Mouse (Mus musculus) thymus, postnatal 36 days (tissue): ENCODE results near the gene Dpy30.

Experiments used
- DNase-seq, 2 experiments: peaks; one replicate each; pipeline ENCODE4 v3.0.0; 2022; ENCODE audit warnings: mixed read lengths in 2 of 2

The Dpy30 gene

DNA sequence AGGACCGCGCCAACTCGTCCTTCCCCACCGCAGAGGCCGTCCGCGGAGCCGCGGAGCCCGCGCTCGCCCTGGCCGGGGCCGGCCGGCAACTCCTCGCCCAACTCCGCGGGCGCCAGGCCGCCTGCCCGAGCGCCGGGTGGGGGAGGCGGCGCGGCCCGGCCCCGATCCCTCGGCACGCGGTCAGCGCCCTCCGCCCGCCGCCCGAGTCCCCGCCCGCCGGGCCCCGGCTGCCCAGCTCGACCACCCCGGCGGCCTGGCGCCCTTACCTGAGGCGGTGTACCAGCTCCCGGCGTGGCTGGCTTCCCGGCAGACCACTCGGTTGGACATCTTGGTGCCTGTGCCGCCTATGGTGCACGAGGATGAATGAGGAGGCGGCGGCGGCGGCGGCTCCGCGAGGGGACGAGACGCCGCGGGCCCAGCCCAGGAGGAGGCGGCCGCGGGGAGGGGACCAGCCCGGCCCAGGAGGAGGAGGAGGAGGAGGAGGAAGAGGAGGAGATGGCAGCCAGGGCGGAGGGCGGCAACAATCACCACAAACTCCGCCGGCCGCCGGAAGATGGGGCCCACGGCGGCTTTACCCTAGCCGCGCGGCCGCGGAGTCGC lies 29.2 kb downstream of the Dpy30 start:
- peak; percentile 79 to 85 for DNase-seq

DNA sequence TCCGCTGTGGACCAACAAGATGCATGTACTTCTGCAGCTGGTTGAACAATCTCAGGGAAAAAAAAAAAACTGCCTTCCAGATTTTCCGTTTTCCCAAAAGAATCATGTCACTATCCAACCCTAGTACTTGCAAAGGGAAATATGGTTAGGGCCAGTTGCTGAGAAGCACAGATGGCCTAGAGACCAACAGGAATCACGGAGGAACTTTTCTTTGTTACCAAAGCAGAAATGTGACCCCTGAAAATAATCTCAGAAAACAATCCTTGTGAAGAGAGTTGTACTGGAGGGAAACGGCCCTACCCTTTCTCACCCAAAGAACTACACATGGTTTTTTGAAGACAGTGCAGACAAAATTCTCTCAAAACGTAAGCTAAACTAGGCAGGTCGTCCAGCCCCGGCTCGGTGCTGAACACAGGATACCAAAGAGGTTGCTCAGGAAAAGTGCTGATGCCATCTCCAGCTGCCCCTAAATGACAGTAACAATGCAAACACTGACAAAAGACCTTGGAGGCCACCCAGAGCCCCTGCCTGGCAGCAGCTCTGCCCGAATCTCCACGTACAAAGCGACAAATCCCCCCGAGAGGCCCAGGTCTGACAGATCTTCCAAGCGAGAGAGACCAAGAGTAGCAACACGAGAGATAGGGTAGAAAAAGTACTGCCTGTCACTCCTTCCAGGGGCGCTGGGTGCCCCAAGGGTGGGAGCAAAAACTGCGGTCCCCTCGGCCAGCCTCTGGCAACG lies 29.9 kb downstream of the Dpy30 start:
- DNase-seq, result peak in 1 of 2 experiments; percentile 46

DNA sequence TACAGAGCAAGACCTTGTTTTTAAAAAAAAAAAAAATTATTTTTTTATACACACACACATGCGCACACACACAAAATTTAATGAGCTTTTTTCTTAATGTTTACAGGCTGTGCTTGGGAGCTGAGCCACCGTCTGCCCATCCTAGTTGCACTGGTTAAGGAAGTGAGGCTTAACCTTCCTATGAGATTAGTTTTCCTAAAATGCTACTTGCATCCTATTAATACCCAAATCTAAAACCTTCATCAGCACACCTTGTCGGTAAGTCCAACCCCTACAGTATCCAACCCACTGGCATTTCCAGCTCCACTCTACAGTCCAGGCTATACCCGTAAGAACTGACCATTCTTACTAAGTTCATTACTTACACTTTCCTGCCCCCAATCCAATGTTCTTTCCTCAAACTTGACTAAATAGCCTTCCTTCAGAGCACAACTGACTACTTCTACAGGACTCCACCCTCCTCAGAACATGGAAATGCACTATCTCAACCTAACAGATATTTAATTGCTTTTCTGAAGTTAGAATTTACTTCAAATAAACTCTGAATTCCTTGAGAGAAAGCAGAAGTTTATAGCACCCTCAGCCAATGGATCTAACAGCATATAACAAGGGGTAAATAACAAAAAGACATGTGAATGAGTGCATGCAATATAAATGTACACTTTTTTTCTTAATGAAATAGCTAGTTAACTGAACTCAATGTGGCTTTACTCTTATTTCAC lies 31.9 kb downstream of the Dpy30 start:
- no peak for DNase-seq

DNA sequence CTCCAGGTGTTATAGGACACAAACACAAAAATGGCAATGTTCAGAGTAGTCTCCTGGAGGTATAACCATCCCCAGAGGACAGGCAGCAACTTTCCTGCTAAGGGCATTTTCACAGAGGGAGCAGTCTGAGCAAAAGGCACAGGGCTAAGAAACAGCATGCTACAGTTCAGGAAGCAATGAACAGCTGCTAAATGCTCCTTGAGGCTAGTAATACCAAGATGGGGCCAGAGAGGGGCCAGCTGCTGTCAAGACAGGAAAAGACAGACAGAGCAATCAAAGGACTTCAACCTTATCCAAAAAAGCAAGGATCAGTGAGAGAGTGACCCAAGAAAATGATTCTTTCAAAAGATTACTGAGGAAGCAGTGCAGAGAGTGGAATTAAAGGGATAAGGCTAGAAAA lies 32.9 kb downstream of the Dpy30 start:
- DNase-seq, result no peak

DNA sequence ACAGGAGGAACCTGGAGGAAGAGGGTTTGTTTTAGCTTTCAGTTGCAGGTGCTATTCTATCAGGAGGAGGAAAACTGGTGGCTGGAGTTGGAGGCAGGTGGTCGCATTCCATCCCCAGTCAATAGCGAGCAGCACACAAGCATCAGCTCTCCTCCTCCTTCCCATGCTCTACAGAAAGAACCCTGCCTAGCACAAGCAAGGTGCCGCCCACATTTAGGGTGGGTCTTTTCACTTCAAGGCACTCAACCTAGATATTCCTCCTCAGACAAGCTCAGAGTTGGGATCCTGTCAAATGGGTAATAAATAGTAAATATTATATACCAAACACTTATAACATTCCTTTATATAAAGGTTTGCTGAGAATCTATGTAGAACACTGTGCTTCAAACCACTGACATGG lies 33.5 kb downstream of the Dpy30 start:
- no peak for DNase-seq

DNA sequence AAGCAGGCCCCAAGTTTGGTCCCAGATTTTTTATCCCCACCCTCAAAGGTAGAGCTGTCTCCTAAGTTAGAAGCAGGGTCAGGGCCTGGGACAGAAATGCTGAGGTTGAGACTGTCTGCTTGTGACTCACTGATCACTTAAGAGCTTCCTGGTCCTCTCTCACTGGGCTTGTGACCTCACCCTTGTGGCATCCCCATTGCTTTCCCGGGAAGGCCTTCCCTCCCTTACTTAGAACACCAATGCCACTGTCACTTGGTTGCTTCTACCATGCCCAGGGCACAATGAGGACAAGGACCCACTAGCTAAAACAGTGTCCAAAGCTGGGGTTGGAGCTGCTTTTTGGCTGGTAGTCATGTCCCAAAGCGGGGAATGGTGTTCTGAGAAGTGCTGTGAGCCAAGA lies 35.1 kb downstream of the Dpy30 start:
- DNase-seq, result no peak

DNA sequence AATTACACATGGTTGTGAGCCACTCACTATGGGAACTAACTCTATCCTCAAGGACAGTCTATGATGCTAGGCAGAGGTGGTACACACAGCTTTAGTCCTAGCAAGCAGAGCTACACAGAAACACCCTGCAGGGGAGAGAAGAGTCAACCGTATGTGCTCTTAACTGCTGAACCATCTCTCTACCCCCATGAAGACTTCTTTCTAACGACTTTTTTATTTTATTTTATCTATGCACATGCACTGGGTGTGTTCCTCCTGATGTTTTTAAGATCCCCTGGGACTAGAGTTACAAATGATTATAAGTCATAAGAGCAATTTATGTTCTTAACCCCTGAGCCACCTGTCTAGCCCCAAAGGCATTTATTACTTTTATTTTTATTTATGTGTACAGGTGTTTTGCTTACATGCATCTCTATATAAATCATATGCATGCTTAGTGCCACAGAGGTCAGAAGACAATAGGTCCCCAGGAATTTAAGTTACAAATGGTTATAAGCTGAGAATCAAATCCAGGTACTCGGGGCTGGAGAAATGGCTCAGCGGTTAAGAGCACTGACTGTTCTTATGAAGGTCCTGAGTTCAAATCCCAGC lies 37.5 kb downstream of the Dpy30 start:
- DNase-seq, result no peak

DNA sequence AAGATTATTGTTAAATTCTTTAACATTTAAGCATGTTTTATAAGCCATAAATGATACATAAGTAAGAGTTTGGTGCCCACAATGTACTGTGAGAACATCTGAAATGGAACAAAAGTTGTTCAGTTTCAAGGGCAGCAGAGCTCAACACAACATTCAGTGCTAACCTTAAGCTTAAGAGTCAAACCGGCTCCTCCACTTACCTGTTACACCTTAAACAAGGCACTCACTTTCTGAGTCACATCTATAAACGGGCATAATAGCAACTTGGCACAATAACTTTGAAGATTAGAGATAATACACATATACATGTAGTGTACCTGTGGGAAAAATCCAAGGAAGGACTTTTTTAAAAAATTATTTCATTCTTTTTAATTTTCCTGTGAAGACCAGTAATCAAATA lies 38.0 kb downstream of the Dpy30 start:
- no peak for DNase-seq

DNA sequence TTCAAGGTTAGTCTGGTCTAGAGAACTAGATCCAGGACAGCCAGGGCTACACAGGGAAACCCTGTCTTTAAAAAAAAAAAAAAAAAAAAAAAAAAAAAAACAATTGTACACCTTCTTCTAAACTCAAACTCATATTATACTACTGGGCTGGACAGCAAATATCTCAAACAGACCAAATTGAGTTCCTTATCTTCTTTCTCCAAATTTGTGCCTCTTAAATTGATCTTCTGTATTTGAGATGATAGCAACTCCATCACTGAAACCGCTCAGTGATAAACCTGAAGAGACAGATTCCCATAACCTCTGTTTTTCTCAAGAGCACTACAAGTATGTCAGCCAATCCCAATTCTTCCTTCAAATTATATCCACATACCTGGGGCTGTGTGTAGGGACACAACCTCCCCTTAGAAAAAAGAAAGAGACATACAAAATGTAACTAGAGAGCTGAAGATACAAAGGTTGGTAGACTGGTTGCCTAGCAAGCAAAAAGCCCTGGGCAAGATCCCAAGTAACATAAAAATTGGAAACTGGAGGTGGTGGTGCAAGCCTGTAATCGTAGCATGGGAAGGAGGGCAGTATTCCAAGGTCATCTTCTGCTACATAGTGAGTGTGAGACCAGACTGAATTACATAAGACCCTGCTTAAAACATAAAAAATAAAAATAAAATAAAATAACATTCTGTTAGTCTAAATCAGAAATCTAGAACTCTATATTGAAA lies 39.2 kb downstream of the Dpy30 start:
- DNase-seq, result no peak

DNA sequence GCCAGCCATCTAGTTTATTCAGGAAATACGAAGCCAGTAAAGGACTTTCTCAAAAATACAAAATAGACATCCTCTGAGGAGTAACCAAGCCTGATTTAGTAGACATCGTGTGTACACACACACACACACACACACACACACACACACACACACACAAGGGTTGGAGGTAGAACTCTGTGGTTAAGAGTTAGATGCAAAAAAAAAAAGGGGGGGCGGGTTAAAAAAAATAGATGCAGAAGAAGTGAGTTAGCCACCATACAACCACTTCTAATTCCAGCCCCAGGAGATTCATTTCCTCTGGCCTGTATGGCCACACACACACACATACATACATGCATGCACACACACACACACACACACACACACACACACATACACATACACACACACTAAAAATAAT lies 41.7 kb downstream of the Dpy30 start:
- no peak for DNase-seq

DNA sequence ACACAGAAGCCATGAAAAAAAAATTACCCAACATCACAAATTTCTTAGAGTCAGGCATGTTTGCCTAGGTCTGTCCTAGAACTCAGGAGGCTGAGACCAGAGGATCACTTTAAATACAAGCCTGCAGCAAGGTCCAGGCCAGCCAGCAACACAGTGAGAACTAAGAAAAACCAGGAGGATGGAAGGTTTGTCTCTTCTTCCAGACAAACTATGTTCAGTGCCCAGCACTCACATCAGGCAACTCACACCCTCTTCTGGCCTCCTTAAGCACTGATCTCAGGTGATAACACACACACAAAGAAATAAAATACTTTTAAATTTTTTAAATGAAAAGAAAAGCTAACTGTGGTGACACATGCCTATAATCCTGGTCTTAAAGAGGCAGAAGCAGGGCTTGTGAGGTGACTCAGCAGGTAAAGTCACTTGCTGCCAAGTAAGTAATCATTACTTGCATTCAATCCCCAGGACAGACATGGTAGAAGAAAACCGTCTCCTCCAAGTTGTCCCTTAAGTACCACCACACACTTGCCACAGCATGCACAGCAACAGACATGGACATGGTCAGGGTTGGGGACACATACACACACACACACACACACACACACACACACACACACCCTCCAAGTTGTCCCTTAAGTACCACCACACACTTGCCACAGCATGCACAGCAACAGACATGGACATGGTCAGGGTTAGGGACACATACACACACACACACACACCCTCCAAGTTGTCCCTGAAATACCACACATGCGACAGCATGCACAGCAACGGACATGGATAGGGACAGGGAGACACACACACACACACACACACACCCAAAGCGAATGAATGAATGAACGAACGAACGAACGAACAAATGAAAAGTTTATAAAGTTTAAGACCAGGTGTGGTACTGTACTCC lies 44.5 kb downstream of the Dpy30 start:
- DNase-seq, result no peak

DNA sequence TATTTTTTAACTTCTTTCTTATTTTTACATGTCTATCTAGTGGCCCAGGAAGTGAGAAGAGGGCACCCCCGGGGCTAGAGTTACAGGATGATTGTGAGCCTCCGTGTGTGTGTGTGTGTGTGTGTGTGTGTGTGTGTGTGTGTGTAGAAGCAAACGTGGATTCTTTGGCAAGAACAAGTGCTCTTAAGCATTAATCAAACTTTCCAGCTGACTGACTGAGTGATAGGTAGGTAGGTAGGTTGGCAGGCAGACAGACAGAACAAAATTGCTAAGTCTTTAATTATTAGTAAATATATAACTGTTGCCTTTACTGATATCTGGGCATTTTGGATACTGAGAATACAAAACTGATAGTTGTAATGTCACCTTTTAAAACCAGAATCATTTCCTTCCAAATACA lies 49.3 kb downstream of the Dpy30 start:
- DNase-seq, result no peak

DNA sequence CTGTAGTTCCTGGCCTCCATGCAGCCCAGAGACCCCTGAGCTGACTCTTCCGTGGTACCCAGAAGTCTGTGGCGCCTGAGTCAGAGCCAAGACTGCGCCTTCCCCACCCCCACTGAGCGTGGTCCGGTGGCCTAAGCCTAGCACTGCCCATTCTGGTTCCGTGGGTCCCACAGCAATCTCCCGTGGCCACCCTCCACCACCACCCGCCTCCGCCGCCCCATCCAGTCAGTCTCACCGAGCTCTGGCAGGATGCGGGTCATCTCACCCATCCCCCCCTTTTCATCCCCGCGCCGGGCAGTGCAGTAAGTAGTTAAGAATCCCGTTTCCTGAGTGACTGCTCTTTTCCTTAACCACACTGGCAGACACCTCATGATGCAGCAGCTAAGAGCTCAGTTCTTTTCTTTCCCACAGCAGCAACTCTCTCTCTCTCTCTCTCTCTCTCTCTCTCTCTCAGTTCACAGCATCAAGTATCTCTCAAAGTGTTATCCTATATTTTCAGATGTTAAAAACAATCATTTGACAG lies 51.0 kb downstream of the Dpy30 start:
- DNase-seq, result no peak

DNA sequence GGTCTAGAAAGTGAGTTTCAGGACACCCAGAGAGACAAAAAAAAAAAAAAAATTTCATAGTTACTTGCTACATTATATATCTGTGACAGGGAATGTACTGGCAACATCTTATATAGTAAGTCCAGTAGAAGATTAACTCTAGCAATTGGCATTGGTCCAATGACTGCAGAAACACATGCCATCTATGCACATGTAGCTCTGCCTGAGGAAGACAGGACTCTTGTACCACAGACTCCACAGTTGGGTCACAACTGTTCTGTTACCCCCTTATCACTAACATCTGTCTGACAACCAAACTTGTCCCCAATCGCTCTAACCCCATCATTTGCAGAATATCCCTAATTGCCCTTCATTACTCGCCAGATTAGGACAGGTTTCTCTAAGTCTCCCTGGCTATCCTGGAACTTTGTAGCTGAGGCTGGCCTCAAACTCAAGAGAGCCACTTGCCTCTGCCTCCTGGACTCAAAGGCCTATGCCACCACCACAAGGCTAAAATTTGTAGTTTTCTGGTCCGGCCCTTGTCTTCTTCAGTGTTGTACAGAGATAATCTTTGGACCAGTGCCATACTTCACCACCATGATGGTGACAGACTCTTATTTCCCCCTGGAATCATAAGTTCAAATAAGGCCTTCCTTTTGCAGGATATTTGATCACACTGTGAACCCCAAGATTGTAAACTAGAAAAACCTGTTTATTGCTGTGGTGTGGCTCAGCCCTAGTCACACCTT lies 52.0 kb downstream of the Dpy30 start:
- no peak for DNase-seq

DNA sequence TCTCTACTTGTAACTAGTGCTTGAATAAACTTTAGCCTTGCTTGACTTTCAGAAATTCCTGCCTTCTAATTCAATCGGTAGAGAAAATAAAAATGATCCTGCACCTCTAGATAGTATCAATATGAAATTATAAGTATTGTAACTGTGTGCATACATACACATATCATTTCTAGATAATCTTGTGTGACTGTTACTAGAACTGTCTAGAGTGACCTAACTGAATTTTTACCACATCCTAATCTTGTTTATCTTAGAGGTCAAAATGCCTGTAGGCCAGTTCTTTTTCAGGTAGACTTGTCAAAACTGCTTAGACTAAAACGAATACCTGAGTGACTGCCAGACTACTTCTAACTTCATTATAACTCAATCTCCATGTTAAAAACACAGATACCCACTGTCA lies 53.5 kb downstream of the Dpy30 start:
- DNase-seq, result no peak

DNA sequence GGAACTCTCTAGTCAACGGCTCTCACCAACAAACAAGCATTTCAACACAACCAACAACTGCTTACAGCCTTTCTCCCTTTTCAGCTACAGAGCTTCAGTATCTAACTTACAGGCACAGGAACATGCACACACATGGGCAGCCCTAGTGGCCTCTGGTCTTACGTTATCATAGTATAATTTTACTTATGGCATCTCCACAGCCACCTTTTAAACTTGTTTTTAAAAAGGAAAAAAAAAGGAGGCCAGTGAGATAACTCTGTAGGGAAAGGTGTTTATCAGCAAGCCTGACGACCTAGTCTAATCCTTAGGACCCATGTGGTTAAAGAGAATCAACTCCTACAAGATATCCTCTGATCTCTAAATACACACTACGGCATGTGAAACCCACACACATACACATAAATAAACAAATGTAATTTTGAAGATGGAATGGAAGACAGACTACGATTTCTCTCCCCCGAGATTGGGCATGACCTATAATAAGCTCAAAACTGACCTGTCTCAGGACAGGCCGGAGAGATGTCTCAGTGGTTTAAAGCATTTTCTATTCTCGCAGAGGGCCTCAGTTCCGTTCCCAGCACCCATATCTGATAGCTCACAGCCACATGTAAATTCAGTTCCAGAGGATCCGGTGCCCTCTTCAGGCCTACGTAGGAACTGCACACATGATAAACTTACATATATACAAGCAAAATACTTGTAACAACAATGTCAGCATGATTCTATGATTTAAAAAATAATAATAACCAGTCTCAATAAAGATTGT lies 56.1 kb downstream of the Dpy30 start:
- no peak for DNase-seq

DNA sequence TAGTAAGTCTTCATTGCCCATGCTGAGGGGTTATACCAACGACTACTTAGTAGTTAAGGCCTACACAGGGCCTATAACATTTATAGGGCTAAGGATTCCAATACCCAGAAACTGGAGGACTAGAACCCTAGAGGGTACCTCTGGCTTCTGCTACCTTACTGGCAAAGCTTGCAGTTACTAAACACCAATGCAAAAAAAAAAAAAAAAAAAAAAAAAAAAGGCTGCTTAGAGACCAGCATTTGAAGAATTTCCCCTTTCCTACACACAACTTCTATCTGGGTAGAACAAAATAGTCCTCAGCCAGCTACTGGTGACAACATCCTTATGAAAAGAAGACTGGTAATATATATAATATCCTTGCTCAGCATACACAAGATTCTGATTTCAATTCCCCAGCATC lies 58.1 kb downstream of the Dpy30 start:
- DNase-seq, result no peak

DNA sequence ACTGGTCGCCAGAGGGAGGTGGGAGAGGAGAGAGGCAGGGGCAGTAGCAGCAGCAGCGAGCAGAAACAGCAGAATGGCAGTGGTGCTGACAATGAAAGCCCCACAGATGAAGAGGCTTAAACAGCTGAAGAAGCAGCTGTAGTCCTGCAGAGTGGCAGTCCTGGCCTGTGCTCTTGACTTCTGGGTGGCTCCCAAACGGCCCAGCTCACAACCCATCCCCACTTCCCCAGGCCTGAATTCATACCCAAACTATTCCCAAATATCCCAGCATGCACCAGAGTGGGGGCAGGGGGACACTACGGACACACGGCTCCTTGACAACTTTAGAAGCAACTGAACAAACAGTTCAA lies 58.6 kb downstream of the Dpy30 start:
- no peak for DNase-seq

DNA sequence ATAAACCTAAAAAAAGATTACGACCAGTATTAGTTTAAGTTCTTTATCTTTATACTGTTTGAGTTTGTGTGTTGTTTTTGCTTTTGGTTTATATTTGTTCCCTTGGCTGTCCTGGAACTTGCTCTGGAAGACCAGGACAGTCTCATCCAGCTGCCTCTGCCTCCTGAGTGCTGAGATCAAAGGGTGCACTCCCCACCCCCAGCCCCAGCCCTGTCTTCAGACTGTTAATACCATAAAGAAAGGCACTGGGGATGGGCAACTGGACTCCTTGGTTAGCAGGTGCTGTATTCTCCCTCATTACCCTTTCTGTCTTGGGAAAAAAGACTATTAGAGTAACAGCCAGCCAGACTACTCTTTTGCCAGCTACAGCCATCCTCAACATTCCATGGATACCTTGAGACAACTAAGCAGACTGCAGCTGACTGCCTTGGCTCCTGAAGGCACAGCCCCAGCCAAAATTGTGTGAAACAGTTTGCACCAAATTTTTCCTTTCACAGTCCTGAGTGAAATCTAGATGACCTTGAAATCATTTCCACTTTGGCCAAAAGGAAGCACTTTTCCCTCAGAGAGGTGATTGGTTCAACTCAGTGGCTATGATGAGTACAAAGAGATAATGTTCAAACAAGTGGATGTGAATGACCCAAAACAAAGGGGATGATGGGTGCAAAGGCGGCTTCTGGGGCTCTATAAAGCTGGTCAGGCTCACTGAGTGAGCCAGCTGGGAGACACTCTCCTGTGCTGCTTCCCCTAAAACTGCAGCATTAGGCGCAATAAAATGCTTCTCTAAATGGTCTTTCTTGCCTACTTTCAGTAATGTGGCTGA lies 59.2 kb downstream of the Dpy30 start:
- no peak for DNase-seq

DNA sequence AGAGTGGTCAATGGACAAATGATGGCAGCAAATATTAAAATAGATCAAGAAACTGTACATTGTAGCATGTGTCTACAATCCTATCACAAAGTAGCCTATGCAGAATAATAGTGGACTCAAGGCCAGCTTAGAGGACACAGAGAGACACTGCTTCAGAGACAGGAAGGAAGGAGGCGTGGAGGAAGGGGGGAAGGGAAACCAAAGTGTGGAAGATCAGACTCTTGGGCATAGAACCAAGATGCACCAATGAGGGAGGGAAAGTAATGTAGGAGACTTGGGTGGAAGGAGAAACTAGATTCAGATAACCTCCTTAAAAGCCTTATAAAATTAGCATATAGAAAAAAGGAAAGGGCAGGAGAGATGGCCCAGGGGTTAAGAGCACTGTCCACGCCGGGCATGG lies 61.3 kb downstream of the Dpy30 start:
- DNase-seq, result no peak
